Mouse (Mus musculus) forebrain, embryonic 16.5 days (tissue): ENCODE data around the gene Hyal2. TPM values are rescaled to one million over a fixed set of nuclear protein-coding genes. Genes with fewer than 3 reads are reported as not detected.
A peak's percentile ranks its signal among the peaks of the same experiment; 100 is the strongest.

ENCODE experiments used
- ATAC-seq: fragments of 200-750 bp; cut with Nextera tagmentation; 2 replicates; pipeline ENCODE4 v1.8.0; 2017; ENCODE audit warnings: mild to moderate bottlenecking, moderate library complexity
- H3K27ac ChIP-seq: fragments of 300-500 bp; sonication (generic); 2 replicates; pipeline ENCODE4 v1.5.1; 2014; ENCODE audit warnings: low read length, control low read depth
- H3K27me3 ChIP-seq: fragments of 300-500 bp; sonication (generic); replicated peaks from 2 replicates; pipeline ENCODE4 v1.6.1; 2014; ENCODE audit warnings: low read length; ENCODE audit not compliant: control insufficient read depth, insufficient read depth
- H3K36me3 ChIP-seq: fragments of 300-500 bp; sonication (generic); 2 replicates; pipeline ENCODE4 v1.6.1; 2014; ENCODE audit not compliant: control insufficient read depth, insufficient read depth
- H3K4me1 ChIP-seq: fragments of 300-500 bp; sonication (generic); replicated peaks from 2 replicates; pipeline ENCODE4 v1.6.1; 2014; ENCODE audit warnings: low read length; ENCODE audit not compliant: control insufficient read depth, insufficient read depth
- H3K4me2 ChIP-seq: fragments of 300-500 bp; sonication (generic); 2 replicates; pipeline ENCODE4 v1.6.1; 2014; ENCODE audit warnings: mild to moderate bottlenecking, low read length, control low read depth
- H3K4me3 ChIP-seq: fragments of 300-500 bp; sonication (generic); replicated peaks from 2 replicates; pipeline ENCODE4 v1.5.1; 2014; ENCODE audit warnings: mild to moderate bottlenecking, low read length, control low read depth
- H3K9ac ChIP-seq: fragments of 300-500 bp; sonication (generic); replicated peaks from 2 replicates; pipeline ENCODE4 v1.6.1; 2014; ENCODE audit warnings: low read depth, low read length, control low read depth
- H3K9me3 ChIP-seq: fragments of 300-500 bp; sonication (generic); 2 replicates; pipeline ENCODE4 v1.6.1; 2016; ENCODE audit warnings: low read length; ENCODE audit not compliant: control insufficient read depth
- WGBS: fragments of 180-500 bp; shearing (Covaris S2); extraction: QIAGEN DNeasy Blood & Tissue Kit; methylation state at CpG from one replicate; pipeline ENCODE4 v1.1.7; 2014; 5-methylcytosine and 5-hydroxymethylcytosine counted together
- polyA plus RNA-seq: library from polyadenylated mRNA; unstranded; fragments of >200 nt; fragmentation: Nextera tagmentation; extraction: Ambion mirVana; gene quantifications from 2 replicates; pipeline ENCODE4 v1.2.1, GENCODE M21; 2015

The Hyal2 gene
- polyA plus RNA-seq, 1 experiment from 2014 or later: 69.7 TPM

- Histone ChIP-seq H3K4me3 (peak overlapping the region; percentile 46), H3K27me3 (no peaks in the 10 kb centered on the region), H3K9ac (peak overlapping the region; percentile 90), H3K4me2 (peak overlapping the region; percentile 85), H3K9me3 (no peaks in the 10 kb centered on the region), H3K4me1 (peaks cover 13% of the 10 kb centered on the region), H3K27ac (peak overlapping the region; percentile 98), H3K36me3 (peaks cover 18% of the 10 kb centered on the region)
- WGBS: 57% methylated on average over 6 of the region's 6 CpGs
- no peak for ATAC-seq
Measured at GRCm38 (mm10) chr9:107611456-107612190, 43.9 kb downstream of the Hyal2 start.

- peaks cover 13% of the 10 kb centered on the region for H3K4me1 ChIP-seq
- peak overlapping the region; percentile 85 for H3K4me2 ChIP-seq
Measured at GRCm38 (mm10) chr9:107612191-107612944, 44.6 kb downstream of the Hyal2 start.

GRCm38 (mm10) chr9:107612945-107613569 lies 45.3 kb downstream of the Hyal2 start:
- peak overlapping the region; percentile 85 for H3K4me2 ChIP-seq
- WGBS: 10% methylated on average over 12 of the region's 12 CpGs
- peak overlapping the region; percentile 90 for H3K9ac ChIP-seq

More at GRCm38 (mm10) chr9:107612191-107612944, 44.6 kb downstream of the Hyal2 start:
- WGBS: under 1% methylated on average over 48 of the region's 48 CpGs
- peak; percentile 95 for ATAC-seq
- Histone ChIP-seq H3K27me3 (no peaks in the 10 kb centered on the region), H3K4me3 (peak overlapping the region; percentile 46), H3K9me3 (no peaks in the 10 kb centered on the region), H3K9ac (peak overlapping the region; percentile 90), H3K36me3 (peaks cover 21% of the 10 kb centered on the region), H3K27ac (peak overlapping the region; percentile 98)

GRCm38 (mm10) chr9:107615035-107615434 lies 47.3 kb downstream of the Hyal2 start:
- Histone ChIP-seq H3K4me1 (peaks cover 22% of the 10 kb centered on the region), H3K4me3 (no peak overlapping the region), H3K4me2 (no peak overlapping the region), H3K9ac (no peak overlapping the region), H3K27ac (no peak overlapping the region), H3K9me3 (no peaks in the 10 kb centered on the region), H3K27me3 (no peaks in the 10 kb centered on the region), H3K36me3 (peaks cover 33% of the 10 kb centered on the region)
- ATAC-seq: no peak
- 76% methylated on average over 4 of the region's 4 CpGs for WGBS

More at GRCm38 (mm10) chr9:107612945-107613569, 45.3 kb downstream of the Hyal2 start:
- Histone ChIP-seq H3K9me3 (no peaks in the 10 kb centered on the region), H3K27ac (peak overlapping the region; percentile 98), H3K4me3 (peak overlapping the region; percentile 46), H3K36me3 (peaks cover 26% of the 10 kb centered on the region), H3K27me3 (no peaks in the 10 kb centered on the region), H3K4me1 (peaks cover 13% of the 10 kb centered on the region)
- peak; percentile 32 for ATAC-seq

- WGBS: 78% methylated on average over 2 of the region's 2 CpGs
- H3K9me3 ChIP-seq: no peaks in the 10 kb centered on the region
- H3K9ac ChIP-seq: no peak overlapping the region
- peaks cover 33% of the 10 kb centered on the region for H3K36me3 ChIP-seq
- ATAC-seq: no peak
- no peak overlapping the region for H3K4me3 ChIP-seq
- no peak overlapping the region for H3K4me2 ChIP-seq
- no peaks in the 10 kb centered on the region for H3K27me3 ChIP-seq
- peaks cover 12% of the 10 kb centered on the region for H3K4me1 ChIP-seq
- no peak overlapping the region for H3K27ac ChIP-seq
Measured at GRCm38 (mm10) chr9:107617461-107617860, 49.7 kb downstream of the Hyal2 start.

- Histone ChIP-seq H3K4me3 (no peak overlapping the region), H3K9me3 (no peaks in the 10 kb centered on the region), H3K36me3 (peaks cover 33% of the 10 kb centered on the region), H3K27me3 (no peaks in the 10 kb centered on the region), H3K27ac (no peak overlapping the region), H3K4me2 (no peak overlapping the region), H3K9ac (no peak overlapping the region), H3K4me1 (peaks cover 11% of the 10 kb centered on the region)
- ATAC-seq: no peak
- WGBS: 83% methylated on average over 6 of the region's 6 CpGs
Measured at GRCm38 (mm10) chr9:107618098-107618497, 50.4 kb downstream of the Hyal2 start.

GRCm38 (mm10) chr9:107618778-107619545 lies 51.2 kb downstream of the Hyal2 start:
- no peaks in the 10 kb centered on the region for H3K27me3 ChIP-seq
- no peak overlapping the region for H3K4me2 ChIP-seq
- H3K4me1 ChIP-seq: peaks cover 9% of the 10 kb centered on the region
- peak overlapping the region; percentile 41 for H3K27ac ChIP-seq
- H3K4me3 ChIP-seq: no peak overlapping the region
- H3K36me3 ChIP-seq: peaks cover 33% of the 10 kb centered on the region
- 37% methylated on average over 13 of the region's 13 CpGs for WGBS
- no peak for ATAC-seq
- H3K9ac ChIP-seq: no peak overlapping the region
- H3K9me3 ChIP-seq: no peaks in the 10 kb centered on the region

DNA sequence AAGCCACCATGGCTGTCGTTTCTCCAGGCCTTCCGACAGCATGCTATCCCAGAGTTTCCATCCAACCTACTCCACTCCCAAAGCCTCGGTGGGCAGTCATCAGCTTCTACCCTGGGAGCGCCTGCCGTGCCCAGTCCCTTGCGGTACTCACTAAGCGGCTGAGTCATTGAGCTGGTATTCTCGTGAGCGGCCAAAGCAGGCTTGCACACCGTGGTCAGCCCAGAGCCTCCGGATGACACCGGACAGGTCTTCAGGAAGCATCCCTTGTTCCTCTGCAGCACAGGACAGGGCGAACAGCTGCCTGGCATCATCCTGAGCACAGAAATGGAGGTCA lies 51.8 kb downstream of the Hyal2 start:
- H3K27me3 ChIP-seq: no peaks in the 10 kb centered on the region
- 80% methylated on average over 13 of the region's 13 CpGs for WGBS
- peaks cover 12% of the 10 kb centered on the region for H3K4me1 ChIP-seq
- ATAC-seq: no peak
- no peak overlapping the region for H3K4me2 ChIP-seq
- peaks cover 33% of the 10 kb centered on the region for H3K36me3 ChIP-seq
- H3K4me3 ChIP-seq: no peak overlapping the region
- H3K27ac ChIP-seq: no peak overlapping the region
- no peaks in the 10 kb centered on the region for H3K9me3 ChIP-seq
- H3K9ac ChIP-seq: no peak overlapping the region

DNA sequence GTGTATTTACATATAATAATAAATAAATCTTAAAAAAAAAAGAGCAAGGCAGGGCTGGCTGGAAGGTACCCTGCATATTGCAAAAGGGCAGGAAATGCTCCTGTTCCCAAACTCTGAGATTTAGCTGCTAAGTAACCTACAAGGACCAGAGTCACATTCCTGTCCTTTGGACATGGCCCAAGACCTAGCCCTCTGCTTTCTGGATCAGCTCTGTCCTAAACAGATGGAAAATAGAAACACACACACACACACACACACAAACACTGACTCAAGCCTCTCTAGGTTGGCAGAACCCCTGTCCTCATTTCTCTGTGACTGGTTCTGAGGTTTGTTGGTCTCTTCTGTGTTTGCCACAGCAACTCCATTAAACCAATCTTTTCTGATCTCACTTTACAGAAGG lies 53.2 kb downstream of the Hyal2 start:
- Histone ChIP-seq H3K9me3 (no peaks in the 10 kb centered on the region), H3K36me3 (peaks cover 19% of the 10 kb centered on the region), H3K4me2 (no peak overlapping the region), H3K4me3 (no peak overlapping the region), H3K27ac (no peak overlapping the region), H3K27me3 (no peaks in the 10 kb centered on the region), H3K4me1 (peaks cover 13% of the 10 kb centered on the region), H3K9ac (no peak overlapping the region)
- ATAC-seq: no peak
